Mouse (Mus musculus): ENCODE data around the gene Cdkl1.

DNA sequence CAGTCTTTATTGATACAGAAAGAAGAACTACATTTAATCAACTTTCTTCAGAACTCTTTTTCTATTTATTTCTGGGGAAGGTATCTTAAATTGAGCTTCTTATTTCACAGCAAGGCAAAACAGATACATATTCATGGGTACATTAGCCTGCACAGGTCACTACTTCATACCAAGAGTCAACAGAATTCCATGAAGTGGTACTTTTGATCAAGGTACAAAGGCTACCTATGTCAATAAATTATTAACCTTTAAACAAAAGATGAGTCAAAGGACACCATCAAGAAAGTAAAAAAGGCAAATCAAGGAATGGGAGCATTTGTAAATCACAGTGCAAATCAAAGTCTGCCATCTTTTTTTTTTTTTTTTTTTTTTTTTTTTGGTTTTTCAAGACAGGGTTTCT is 77.4 kb downstream of the Cdkl1 start:
- TF ChIP-seq CTCF (IDR thresholded peaks at IDR 0.05; ENCODE audit: borderline replicate concordance, control insufficient read depth, extremely low read depth, insufficient read depth, low read length, poor library complexity) (no peak), POLR2A (IDR thresholded peaks at IDR 0.05; ENCODE audit: control insufficient read depth, extremely low read depth, insufficient read depth, low read length, poor library complexity) (no peak)
